Mouse (Mus musculus) brain, embryonic 14.5 days (tissue): ENCODE measurements around the gene Rft1.

Experiments
- CTCF ChIP-seq: fragments of 200-500 bp; IDR thresholded peaks from 2 replicates; pipeline ENCODE4 v1.5.1; 2012; ENCODE audit warnings: inconsistent platforms, mild to moderate bottlenecking, moderate library complexity, borderline replicate concordance; ENCODE audit not compliant: insufficient read depth, insufficient read length; ENCODE audit errors: extremely low read depth
- POLR2A ChIP-seq: fragments of 200-500 bp; IDR thresholded peaks from 2 replicates; pipeline ENCODE4 v1.6.1; 2012; ENCODE audit warnings: mild to moderate bottlenecking, inconsistent platforms, borderline replicate concordance; ENCODE audit not compliant: poor library complexity, insufficient read depth, insufficient read length, severe bottlenecking; ENCODE audit errors: extremely low read depth

GRCm38 (mm10) chr14:30625131-30625807 is 28.9 kb upstream of the Rft1 start:
- TF ChIP-seq CTCF (no peak), POLR2A (no peak)
